Mouse (Mus musculus) cerebellum, adult 2 months (tissue): ENCODE measurements around the gene Cask.

ENCODE experiments used
- CTCF ChIP-seq: fragments of 200-500 bp; IDR thresholded peaks from 2 replicates; pipeline ENCODE4 v1.5.1; 2011; ENCODE audit warnings: low read depth, mild to moderate bottlenecking, control low read depth, low read length, moderate library complexity, borderline replicate concordance; ENCODE audit not compliant: insufficient read depth
- POLR2A ChIP-seq: fragments of 200-500 bp; IDR thresholded peaks from 2 replicates; pipeline ENCODE4 v1.6.1; 2011; ENCODE audit warnings: low read length, control low read depth, borderline replicate concordance; ENCODE audit not compliant: insufficient read depth

DNA sequence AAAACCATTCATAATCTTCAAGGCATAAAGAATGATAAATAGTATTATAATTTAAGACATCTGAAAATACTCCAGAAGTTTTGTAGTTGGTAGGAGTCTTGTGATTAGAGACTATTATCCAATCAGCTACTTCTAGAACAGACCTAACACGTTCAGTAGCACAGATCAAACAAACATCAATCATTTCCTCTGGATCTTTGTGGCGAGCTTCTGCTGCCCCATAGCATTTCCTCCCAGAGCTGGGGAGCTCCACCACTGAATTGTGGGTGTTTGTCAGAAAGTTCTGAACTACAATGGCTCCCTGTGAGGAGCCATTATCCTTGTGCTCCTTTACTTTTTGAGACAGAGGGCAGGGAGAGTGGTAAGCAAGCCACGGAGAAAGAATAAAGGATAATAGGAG lies 243.4 kb downstream of the Cask start:
- TF ChIP-seq CTCF: no peak
- no peak for TF ChIP-seq POLR2A
